Mouse (Mus musculus): ENCODE data around the gene Aqp3. TPM values are rescaled to one million over a fixed set of nuclear protein-coding genes. Genes with fewer than 3 reads are reported as not detected.

Aqp3 gene
- polyA plus RNA-seq, 2 experiments = 36.6 to 56.2 TPM

DNA sequence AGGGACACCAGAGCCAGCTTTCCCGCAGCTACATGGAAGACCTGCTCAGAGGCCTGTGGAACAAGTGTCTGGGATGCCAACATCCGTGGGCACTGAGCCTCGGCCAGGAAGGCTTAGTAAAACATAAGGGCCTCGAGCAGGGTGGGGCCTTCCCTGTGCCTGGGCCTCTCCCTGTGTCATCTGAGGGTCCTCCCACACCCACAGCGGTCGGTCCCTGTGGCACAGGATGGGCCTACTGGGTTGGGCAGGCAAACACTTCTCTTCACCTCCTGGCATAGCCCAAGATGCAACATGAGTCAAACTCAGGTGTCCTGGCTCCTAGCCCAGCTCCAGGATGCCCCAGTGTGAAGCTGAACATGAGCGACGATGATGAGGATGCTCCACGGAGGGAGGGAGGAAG, 40.6 kb downstream of the Aqp3 start:
- DNase-seq (ENCODE audit: low spot score) (no peak), ATAC-seq (ENCODE audit: low FRiP score, low read depth) (no peak; the same call in 1 of the 2 replicates)
- H3K4me1 ChIP-seq (ENCODE audit: control insufficient read depth, insufficient read depth, low read length) = 0 out of 2 replicates have a peak, but pooled peaks cover 3% of the 10 kb centered on the region
- H3K9ac ChIP-seq (ENCODE audit: low read depth, low read length, severe bottlenecking) = no peak overlapping the region
- no peaks in the 10 kb centered on the region for H3K36me3 ChIP-seq (ENCODE audit: control insufficient read depth, insufficient read depth, low read length)
- no peaks in the 10 kb centered on the region for H3K27me3 ChIP-seq (ENCODE audit: control insufficient read depth, insufficient read depth, low read length)
- no peak overlapping the region for H3K4me3 ChIP-seq (replicated peaks; ENCODE audit: low read length)
- no peak for TF ChIP-seq POLR2A (IDR thresholded peaks at IDR 0.05; ENCODE audit: borderline replicate concordance, extremely low read depth, insufficient read depth, insufficient read length)
- H3K27ac ChIP-seq (replicated peaks; ENCODE audit: low read depth, low read length) = no peak overlapping the region
- 66% methylated on average over 6 of the region's 9 CpGs for WGBS
- H3K4me2 ChIP-seq (replicated peaks; ENCODE audit: low read depth, low read length, severe bottlenecking) = no peak overlapping the region
- H3K9me3 ChIP-seq (ENCODE audit: control insufficient read depth, low read length) = no peaks in the 10 kb centered on the region

DNA sequence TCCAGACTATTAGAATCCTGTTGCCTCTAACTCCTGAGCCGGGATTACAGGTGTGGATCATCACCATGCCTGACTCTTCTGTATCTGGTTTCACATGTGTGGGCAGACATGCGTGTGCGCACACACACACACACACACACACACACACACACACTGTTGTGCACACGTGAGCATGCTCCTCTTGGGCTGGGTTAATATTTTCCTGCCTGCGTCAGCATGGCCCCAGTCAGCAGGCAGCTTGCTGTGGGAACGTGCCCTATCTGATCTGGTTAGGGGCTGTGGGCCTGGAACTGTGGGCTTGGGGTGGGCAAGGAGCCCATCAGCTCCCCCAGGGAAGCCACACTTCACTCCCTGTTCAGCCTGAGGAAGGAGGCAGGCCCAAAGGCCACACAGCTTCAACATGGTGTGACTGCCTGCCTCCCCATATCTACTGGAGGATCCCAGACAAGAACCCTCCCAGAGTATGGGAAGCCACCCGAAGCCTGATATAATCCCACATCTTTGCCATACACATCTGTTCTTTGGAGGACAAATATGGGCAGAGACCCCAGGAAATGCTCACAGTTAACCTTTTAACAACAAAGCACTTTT, 41.1 kb downstream of the Aqp3 start:
- 0 out of 2 replicates have a peak, but pooled peaks cover 3% of the 10 kb centered on the region for H3K4me1 ChIP-seq (ENCODE audit: control insufficient read depth, insufficient read depth, low read length)
- no peaks in the 10 kb centered on the region for H3K9me3 ChIP-seq (ENCODE audit: control insufficient read depth, low read length)
- ATAC-seq (ENCODE audit: low FRiP score, low read depth) = no peak
- H3K4me2 ChIP-seq (replicated peaks; ENCODE audit: low read depth, low read length, severe bottlenecking) = no peak overlapping the region
- H3K27me3 ChIP-seq (ENCODE audit: control insufficient read depth, insufficient read depth, low read length) = no peaks in the 10 kb centered on the region
- 70% methylated on average over 7 of the region's 7 CpGs for WGBS
- no peak overlapping the region for H3K9ac ChIP-seq (ENCODE audit: low read depth, low read length, severe bottlenecking)
- H3K36me3 ChIP-seq (ENCODE audit: control insufficient read depth, insufficient read depth, low read length) = no peaks in the 10 kb centered on the region
- H3K4me3 ChIP-seq (replicated peaks; ENCODE audit: low read length) = no peak overlapping the region
- no peak for DNase-seq (ENCODE audit: low spot score)
- no peak overlapping the region for H3K27ac ChIP-seq (replicated peaks; ENCODE audit: low read depth, low read length)
- TF ChIP-seq POLR2A (IDR thresholded peaks at IDR 0.05; ENCODE audit: borderline replicate concordance, extremely low read depth, insufficient read depth, insufficient read length) = no peak

DNA sequence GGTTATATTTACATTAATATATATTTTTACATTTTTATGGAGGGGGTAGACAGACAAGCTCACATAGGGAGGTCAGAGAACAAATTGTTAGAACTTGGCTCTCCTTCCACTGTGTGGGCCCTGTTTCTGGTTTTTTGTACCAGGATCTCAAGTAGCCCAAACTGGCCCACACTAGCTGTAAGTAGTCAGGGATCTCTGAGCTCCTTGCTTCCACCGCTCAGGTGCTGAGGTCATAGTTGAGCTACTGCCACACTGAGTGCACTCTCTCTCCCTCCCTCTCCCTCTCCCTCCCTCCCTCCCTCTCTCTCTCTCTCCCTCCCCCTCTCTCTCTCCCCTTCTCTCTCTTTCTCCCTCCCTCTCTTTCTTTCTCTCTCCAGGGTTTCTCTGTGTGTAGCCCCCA, 41.7 kb downstream of the Aqp3 start:
- H3K4me3 ChIP-seq (replicated peaks; ENCODE audit: low read length) = no peak overlapping the region
- no peak for DNase-seq (ENCODE audit: low spot score)
- TF ChIP-seq POLR2A (IDR thresholded peaks at IDR 0.05; ENCODE audit: borderline replicate concordance, extremely low read depth, insufficient read depth, insufficient read length) = no peak
- ATAC-seq (ENCODE audit: low FRiP score, low read depth) = no peak
- H3K36me3 ChIP-seq (ENCODE audit: control insufficient read depth, insufficient read depth, low read length) = no peaks in the 10 kb centered on the region
- H3K4me2 ChIP-seq (replicated peaks; ENCODE audit: low read depth, low read length, severe bottlenecking) = no peak overlapping the region
- no peaks in the 10 kb centered on the region for H3K27me3 ChIP-seq (ENCODE audit: control insufficient read depth, insufficient read depth, low read length)
- H3K27ac ChIP-seq (replicated peaks; ENCODE audit: low read depth, low read length) = no peak overlapping the region
- H3K9ac ChIP-seq (ENCODE audit: low read depth, low read length, severe bottlenecking) = no peak overlapping the region
- H3K4me1 ChIP-seq (ENCODE audit: control insufficient read depth, insufficient read depth, low read length) = 0 out of 2 replicates have a peak, but pooled peaks cover 3% of the 10 kb centered on the region
- no peaks in the 10 kb centered on the region for H3K9me3 ChIP-seq (ENCODE audit: control insufficient read depth, low read length)
- WGBS = 40% methylated on average over 1 of the region's 1 CpGs

DNA sequence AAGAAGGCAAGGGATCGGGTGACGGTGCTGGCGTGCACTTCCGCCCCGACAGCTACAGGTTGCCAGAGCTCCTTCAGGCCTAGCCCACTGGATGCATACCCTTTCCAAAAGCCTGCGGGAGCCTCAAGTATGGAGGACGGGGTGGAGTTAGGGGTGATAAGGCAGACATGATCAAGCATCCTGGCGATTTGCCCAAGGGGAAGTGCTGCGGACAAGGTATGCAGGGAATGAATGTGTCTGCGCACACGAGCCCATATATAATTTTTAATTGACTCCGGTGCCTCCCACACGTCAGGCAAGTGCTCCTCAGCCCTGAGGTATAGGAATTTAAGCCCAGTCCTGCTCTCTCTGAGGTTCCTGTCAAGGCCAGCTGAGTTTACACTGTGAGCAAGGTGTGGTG, 42.9 kb downstream of the Aqp3 start:
- no peak for ATAC-seq (ENCODE audit: low FRiP score, low read depth)

GRCm38 (mm10) chr4:41051781-41052180, 46.2 kb downstream of the Aqp3 start:
- H3K4me3 ChIP-seq (replicated peaks; ENCODE audit: low read length) = no peak overlapping the region
- ATAC-seq (ENCODE audit: low FRiP score, low read depth) (no peak), DNase-seq (ENCODE audit: low spot score) (no peak)
- H3K9ac ChIP-seq (ENCODE audit: low read depth, low read length, severe bottlenecking) = no peak overlapping the region
- H3K27ac ChIP-seq (replicated peaks; ENCODE audit: low read depth, low read length) = no peak overlapping the region
- no peaks in the 10 kb centered on the region for H3K27me3 ChIP-seq (ENCODE audit: control insufficient read depth, insufficient read depth, low read length)
- no peak overlapping the region for H3K4me2 ChIP-seq (replicated peaks; ENCODE audit: low read depth, low read length, severe bottlenecking)
- 76% methylated on average over 7 of the region's 7 CpGs for WGBS
- H3K9me3 ChIP-seq (ENCODE audit: control insufficient read depth, low read length) = no peaks in the 10 kb centered on the region
- H3K36me3 ChIP-seq (ENCODE audit: control insufficient read depth, insufficient read depth, low read length) = no peaks in the 10 kb centered on the region
- 0 out of 2 replicates have a peak, but pooled peaks cover 3% of the 10 kb centered on the region for H3K4me1 ChIP-seq (ENCODE audit: control insufficient read depth, insufficient read depth, low read length)
- no peak for TF ChIP-seq POLR2A (IDR thresholded peaks at IDR 0.05; ENCODE audit: borderline replicate concordance, extremely low read depth, insufficient read depth, insufficient read length)

More for the DNA sequence above, 42.9 kb downstream of the Aqp3 start:
- Histone ChIP-seq H3K9me3 (ENCODE audit: control insufficient read depth, low read length) (no peaks in the 10 kb centered on the region), H3K9ac (ENCODE audit: low read depth, low read length, severe bottlenecking) (no peak overlapping the region), H3K4me1 (ENCODE audit: control insufficient read depth, insufficient read depth, low read length) (0 out of 2 replicates have a peak, but pooled peaks cover 3% of the 10 kb centered on the region), H3K4me2 (replicated peaks; ENCODE audit: low read depth, low read length, severe bottlenecking) (no peak overlapping the region), H3K27ac (replicated peaks; ENCODE audit: low read depth, low read length) (no peak overlapping the region), H3K27me3 (ENCODE audit: control insufficient read depth, insufficient read depth, low read length) (no peaks in the 10 kb centered on the region), H3K4me3 (replicated peaks; ENCODE audit: low read length) (no peak overlapping the region), H3K36me3 (ENCODE audit: control insufficient read depth, insufficient read depth, low read length) (no peaks in the 10 kb centered on the region)
- 36% methylated on average over 13 of the region's 13 CpGs for WGBS
- TF ChIP-seq POLR2A (IDR thresholded peaks at IDR 0.05; ENCODE audit: borderline replicate concordance, extremely low read depth, insufficient read depth, insufficient read length) = no peak
- peak; percentile 32 for DNase-seq (ENCODE audit: low spot score)

All from limb, embryonic 14.5 days (tissue).